Mouse (Mus musculus) adrenal gland, postnatal 36 days (tissue): ENCODE results near the gene Gbgt1. TPM values are rescaled to one million over a fixed set of nuclear protein-coding genes. Genes with fewer than 3 reads are reported as not detected.

Experiments
- DNase-seq, 2 experiments: peaks; one replicate each; pipeline ENCODE4 v3.0.0; 2021; ENCODE audit warnings: mixed read lengths in 1 of 2
- total RNA-seq, 2 experiments: library from RNA; stranded (reverse); gene quantifications; 2 replicates each; pipeline ENCODE4 v1.2.3; 2021

Gene Gbgt1
- total RNA-seq, 2 experiments from 2014 or later = 3.7 to 4.3 TPM

DNA sequence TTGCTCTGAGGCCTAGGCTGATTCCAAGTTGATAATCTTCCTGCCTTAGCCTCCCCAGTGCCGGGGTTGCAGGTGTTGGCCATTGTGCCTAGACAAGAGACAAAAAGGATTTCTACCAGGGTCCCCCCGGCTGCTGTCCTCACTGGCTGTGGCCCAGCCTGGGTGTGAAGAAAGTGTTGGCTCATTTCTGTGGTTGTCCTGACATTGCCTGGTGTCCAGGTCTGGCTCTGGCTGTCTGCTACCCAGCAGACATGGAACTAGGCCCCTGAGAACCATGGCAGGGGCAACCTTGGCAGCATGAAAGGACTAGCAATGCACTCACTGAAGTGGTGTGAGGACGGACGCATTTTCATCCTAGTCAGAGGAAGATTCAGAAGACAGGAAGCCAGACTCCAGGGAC lies 33.2 kb downstream of the Gbgt1 start:
- no peak for DNase-seq

- DNase-seq = no peak
Measured at GRCm38 (mm10) chr2:28530311-28530710, 33.6 kb downstream of the Gbgt1 start.

- peak; percentile 94 to 95 for DNase-seq
Measured at GRCm38 (mm10) chr2:28532938-28533771, 36.5 kb downstream of the Gbgt1 start.

DNA sequence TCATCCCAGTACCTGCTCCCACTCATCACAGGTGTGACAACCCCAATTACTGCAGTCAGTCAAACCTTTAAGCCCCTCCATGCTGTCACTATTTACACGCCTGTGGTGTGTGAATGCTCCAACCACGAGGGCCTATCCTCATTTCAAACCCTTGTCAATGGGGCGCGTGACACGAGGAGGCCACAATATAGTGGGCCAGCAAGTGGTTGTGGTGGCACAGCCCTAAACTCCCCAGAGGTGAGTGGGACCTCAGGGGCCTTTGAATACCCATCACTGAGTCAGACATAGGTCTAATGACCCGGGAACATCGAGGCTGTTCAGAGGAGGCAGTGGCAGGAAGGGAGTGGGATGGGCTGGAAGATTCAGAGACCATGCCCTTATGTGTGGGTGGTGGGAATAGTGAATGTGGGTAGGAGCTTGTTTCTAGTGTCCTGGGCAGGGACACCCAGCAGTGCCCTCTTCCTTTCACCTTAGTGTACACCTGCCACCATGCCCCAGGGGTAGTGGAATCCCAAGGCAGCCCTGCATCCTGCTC lies 37.3 kb downstream of the Gbgt1 start:
- no peak for DNase-seq

DNA sequence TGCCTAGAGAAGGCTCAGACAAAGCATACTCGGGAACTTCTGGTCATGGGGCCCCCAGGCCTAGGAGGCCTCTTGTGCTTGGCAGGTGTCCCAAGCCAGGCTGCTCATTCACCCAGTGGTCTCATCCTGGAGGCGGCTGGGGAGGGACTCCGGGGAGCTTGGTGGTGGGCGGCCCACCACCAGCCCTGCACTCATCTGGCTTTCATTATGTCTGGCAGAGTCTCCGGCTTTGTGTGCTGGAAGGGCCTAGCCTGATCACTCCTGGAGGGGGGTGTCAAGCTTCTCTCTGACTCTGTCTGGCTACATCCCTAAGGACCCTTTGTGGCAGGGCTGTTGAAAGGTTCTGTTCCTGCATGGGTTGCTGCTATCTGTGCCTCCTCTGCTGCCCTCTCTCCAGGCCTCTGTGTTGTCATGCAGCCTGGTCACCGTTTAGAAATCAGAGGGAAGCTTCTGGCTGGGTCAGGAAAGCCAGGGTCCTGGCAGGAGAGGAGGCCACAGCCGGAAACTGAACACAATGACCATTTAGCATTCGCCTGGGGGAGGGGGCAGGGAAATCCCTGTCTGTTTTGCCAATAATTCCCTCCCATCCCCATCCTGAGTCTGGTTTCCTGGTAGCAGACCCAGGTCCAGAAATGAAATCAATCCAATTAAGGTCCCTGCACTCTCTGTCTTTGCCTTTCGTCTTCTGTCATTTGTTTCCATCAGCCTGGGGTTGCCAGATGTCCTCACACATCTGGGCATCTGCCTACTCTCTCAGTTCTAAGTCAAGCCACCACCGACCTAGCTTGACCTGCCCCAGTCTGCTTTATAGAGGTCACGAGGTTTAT lies 38.0 kb downstream of the Gbgt1 start:
- DNase-seq = peak in 1 of 2 experiments; percentile 70

DNA sequence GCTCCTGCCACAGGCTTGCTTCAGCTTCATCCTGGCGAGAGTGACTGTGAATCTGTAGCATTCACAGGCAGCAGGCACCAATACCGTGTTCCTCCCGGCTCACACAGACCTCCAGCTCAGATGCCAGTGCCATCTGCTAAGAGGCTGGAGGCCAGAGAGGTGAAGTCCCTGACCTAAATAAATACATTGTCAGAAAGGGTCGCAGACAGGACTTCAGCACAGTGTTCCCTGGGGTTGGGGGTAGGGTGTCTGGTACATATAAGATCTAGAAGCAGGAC lies 38.5 kb downstream of the Gbgt1 start:
- DNase-seq = no peak

DNA sequence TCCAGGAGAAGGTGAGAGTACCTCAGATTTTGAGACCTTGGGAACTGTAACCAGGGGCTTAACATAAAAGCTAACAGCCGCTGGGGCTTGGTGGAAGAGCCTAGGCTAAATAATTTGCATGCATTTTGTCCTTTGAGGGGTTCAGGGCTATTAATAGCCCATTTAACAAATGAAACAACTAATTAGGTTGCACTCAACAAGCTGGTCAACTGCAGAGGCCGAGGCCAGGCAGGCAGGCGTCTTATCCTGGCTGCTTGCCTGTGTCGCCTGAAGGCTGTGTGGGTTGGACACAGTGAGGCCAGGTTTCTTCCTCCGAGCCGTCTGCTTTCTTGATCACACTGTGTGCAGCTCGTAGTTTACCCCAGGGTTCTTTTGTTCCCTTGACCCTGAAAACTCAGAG lies 39.0 kb downstream of the Gbgt1 start:
- DNase-seq = peak in 1 of 2 experiments; percentile 50

- no peak for DNase-seq
Measured at GRCm38 (mm10) chr2:28536166-28536565, 39.5 kb downstream of the Gbgt1 start.

DNA sequence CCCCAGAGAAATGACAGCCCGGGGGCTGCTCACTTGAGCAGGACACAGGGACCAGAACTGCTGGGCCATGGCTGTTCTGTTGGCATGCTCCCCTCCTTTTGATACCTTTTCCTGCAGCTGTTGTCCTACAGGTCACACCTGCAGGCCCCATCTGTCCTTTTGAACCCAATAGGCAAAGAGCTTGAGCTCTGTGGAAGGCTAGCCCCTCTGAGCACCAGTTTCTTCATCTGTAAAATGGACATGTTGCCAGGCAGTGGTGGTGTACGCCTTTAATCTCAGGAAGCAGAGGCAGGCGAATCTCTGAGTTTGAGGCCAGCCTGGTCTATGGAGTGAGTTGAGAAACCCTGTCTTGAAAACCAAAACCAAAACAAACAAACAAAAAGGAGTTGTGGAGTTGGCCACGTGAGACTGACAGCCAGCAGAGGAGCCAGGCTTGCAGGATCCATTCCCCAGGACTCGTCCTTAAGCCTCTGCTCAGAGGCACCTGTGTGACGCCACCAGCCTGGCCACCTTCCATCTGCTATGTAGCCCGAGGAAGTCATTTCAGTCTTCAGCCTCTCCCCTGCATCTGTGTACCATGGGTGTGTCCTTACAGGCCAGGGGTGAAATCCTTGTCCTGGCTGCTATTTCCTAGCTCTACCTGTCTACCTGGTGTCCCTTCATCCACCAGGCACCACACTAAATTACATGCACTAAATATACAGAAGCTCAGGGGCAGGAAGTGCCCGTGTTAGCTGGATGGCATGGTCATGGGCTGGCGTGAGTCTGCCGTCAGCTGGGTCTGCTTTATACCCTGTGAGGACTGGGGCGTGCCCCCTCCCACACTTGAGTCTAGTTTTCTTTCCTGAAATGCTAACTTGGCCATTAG lies 40.3 kb downstream of the Gbgt1 start:
- DNase-seq = no peak

- DNase-seq = no peak
Measured at GRCm38 (mm10) chr2:28537634-28537920, 40.9 kb downstream of the Gbgt1 start.

DNA sequence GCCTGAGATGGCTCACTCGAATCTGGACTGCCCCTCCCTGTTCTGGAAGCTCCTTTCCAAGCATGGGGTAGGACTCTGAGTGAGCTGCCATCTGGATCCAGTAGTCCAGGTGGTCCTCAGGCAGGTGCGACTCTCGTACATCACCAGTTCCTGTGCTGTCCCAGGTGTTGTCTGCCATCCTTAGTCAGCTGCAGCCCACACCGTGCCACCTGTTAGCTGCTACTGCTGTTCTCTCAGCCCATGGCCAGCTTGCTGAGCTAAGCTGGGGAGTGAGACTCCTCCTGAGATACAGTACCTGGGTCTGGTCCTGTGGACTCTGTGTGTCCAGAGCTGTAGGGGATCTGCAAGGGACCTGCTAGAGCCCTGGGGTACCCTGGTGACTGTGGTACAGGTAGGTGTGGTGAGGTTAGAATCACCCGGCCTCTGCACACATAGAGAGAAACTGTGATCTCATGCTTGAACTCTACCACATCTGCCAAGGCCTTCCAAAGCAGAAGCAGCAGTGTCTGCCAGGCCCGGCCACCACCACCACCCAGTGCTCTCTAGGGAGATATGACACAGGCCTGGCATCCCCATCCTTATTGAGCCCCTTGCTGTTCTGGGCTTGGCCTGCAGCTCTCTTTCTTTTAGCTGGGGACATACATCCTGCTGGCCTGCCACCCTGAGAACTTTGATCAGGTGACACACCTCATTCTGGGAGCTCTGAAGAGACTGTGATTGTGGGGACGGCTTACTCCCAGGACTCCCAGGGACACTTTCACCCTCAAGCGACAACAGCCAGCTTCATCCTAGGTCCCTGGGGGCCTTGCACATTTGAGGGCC lies 41.5 kb downstream of the Gbgt1 start:
- DNase-seq = no peak

DNA sequence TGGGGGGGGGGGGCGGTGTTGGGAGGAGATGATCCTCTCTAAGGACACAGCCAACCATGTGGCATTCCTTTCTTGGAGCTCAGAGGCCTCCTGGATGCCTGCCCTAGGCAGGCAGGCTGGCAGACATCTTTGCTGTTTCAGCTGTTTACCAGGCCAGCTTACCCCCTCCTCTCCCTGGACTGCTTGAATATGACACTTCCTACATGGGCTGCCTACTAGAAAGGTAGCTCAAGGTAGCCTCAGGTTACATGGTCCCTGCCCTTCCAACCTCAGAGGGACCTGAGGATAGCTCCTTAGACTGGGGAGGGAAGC lies 42.1 kb downstream of the Gbgt1 start:
- DNase-seq = no peak

DNA sequence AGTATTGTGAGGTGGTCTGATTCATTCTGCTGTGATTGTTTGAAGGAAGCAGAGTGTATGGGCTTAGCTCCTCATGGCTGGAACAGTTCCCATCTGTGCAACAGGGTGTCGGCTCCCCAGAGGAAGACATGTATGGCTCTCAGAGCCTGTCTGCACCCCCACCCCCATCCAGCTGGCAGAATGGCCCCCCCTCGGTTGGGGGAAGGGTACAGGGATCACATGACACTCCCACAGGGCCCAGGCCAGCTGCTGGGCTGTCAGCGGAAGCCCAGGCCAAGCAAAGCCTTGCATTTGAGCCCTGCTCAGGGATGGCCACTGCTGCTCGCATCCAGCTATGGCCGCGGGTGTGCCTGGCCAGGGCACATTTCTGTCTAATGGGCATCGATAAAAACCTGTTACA lies 42.5 kb downstream of the Gbgt1 start:
- peak in 1 of 2 experiments; percentile 66 for DNase-seq

DNA sequence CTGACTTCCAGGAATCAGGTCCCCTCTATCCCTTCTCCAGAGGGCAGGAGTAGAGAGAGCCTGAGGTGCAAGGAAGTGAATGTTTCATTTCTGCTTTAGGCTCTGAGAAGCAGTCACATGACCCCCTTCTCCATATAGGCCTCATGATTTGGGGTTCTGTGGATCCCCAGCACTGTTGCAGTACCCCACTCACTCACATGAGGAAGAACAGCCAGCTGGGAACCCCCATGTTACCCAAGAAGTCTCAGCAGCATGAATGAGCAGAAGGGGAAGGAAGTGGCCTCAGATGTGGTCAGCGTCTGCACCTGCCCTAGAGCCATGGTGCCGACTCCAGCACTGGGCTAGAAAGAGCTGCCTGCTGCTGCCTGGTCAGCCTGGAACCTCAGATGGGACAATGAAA lies 43.3 kb downstream of the Gbgt1 start:
- no peak for DNase-seq

- no peak for DNase-seq
Measured at GRCm38 (mm10) chr2:28540587-28541227, 44.0 kb downstream of the Gbgt1 start.

- DNase-seq = peak in 1 of 2 experiments; percentile 50
Measured at GRCm38 (mm10) chr2:28543894-28544293, 47.2 kb downstream of the Gbgt1 start.

- DNase-seq = no peak
Measured at GRCm38 (mm10) chr2:28545976-28546375, 49.3 kb downstream of the Gbgt1 start.

- DNase-seq = no peak
Measured at GRCm38 (mm10) chr2:28546560-28546959, 49.9 kb downstream of the Gbgt1 start.

- peak; percentile 90 to 91 for DNase-seq
Measured at GRCm38 (mm10) chr2:28547237-28548172, 50.8 kb downstream of the Gbgt1 start.

DNA sequence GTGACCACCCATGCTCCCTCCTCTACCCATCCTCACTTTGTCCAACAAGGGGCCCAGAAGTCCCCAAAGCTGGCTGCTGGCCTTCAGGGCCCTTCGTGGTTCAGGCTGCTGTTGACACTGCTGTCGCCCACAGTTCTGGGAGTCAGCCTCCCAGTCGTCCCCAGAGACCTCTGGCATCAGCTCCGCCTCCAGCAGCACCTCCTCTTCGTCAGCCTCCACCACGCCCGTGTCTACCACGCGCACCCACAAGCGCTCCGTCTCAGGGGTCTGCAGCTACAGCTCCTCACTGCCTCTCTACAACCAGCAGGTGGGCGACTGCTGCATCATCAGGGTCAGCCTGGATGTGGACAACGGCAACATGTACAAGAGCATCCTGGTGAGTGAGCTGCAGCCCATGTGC lies 52.5 kb downstream of the Gbgt1 start:
- no peak for DNase-seq
